Mouse (Mus musculus) kidney, embryonic 16.5 days (tissue): ENCODE data around the gene Bbs2. TPM values are rescaled to one million over a fixed set of nuclear protein-coding genes. Genes with fewer than 3 reads are reported as not detected.

ENCODE experiments used
- ATAC-seq: fragments of 200-750 bp; cut with Nextera tagmentation; 2 replicates; pipeline ENCODE4 v1.8.0; 2017; ENCODE audit warnings: moderate TSS enrichment; ENCODE audit not compliant: low FRiP score, low TSS enrichment
- H3K27ac ChIP-seq: fragments of 300-500 bp; sonication (generic); 2 replicates; pipeline ENCODE4 v1.5.1; 2014; ENCODE audit warnings: low read length
- H3K27me3 ChIP-seq: fragments of 300-500 bp; sonication (generic); 2 replicates; pipeline ENCODE4 v1.6.1; 2014; ENCODE audit warnings: low read length, control low read depth, mixed read lengths; ENCODE audit not compliant: insufficient read depth
- H3K36me3 ChIP-seq: fragments of 300-500 bp; sonication (generic); 2 replicates; pipeline ENCODE4 v1.6.1; 2014; ENCODE audit warnings: low read length, control low read depth, mixed read lengths; ENCODE audit not compliant: insufficient read depth
- H3K4me1 ChIP-seq: fragments of 300-500 bp; sonication (generic); 2 replicates; pipeline ENCODE4 v1.6.1; 2014; ENCODE audit warnings: low read length, control low read depth, mixed read lengths; ENCODE audit not compliant: insufficient read depth
- H3K4me2 ChIP-seq: fragments of 300-500 bp; sonication (generic); replicated peaks from 2 replicates; pipeline ENCODE4 v1.6.1; 2014; ENCODE audit warnings: low read depth, low read length
- H3K4me3 ChIP-seq: fragments of 300-500 bp; sonication (generic); 2 replicates; pipeline ENCODE4 v1.5.1; 2014; ENCODE audit warnings: mild to moderate bottlenecking, low read length
- H3K9ac ChIP-seq: fragments of 300-500 bp; sonication (generic); replicated peaks from 2 replicates; pipeline ENCODE4 v1.6.1; 2014; ENCODE audit warnings: low read length
- H3K9me3 ChIP-seq: fragments of 300-500 bp; sonication (generic); 2 replicates; pipeline ENCODE4 v1.6.1; 2016; ENCODE audit warnings: low read length, control low read depth
- WGBS: fragments of 180-500 bp; shearing (Covaris S2); extraction: QIAGEN DNeasy Blood & Tissue Kit; methylation state at CpG from one replicate; pipeline ENCODE4 v1.1.7; 2014; 5-methylcytosine and 5-hydroxymethylcytosine counted together
- polyA plus RNA-seq: library from polyadenylated mRNA; unstranded; fragments of >200 nt; fragmentation: Nextera tagmentation; extraction: Ambion mirVana; gene quantifications from 2 replicates; pipeline ENCODE4 v1.2.1, GENCODE M21; 2015

Gene Bbs2
- polyA plus RNA-seq, 1 experiment from 2014 or later, result 13.5 TPM

DNA sequence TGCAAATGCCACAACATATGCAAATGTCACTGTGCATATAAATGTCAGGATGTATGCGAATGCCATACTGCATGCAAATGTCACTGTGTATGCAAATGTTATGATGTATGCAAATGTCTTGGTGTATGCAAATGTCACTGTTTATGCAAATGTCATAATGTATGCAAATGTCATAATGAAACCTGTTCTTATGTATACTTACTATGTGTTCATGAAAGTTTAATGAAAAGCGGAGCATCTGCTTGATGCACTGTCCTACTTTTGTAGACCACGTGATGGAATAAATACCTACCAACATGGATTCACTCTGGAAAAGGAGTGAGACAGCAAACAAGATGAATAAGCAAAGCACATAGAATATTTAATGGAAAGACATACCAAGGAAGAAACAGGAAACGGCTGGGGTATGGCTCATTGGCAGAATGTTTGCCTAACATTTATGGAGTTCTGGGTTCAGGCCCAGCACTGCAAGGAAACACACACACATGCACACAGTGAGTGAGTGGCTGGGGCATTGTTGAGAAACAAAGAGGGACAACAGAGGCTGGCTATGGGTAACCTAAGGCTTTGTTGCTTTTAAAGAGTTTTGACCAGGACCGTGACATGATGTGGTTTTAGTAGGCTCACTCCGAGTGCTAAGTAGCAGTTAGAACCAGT lies 30.5 kb upstream of the Bbs2 start:
- H3K9ac ChIP-seq, result no peak overlapping the region
- 89% methylated on average over 6 of the region's 6 CpGs for WGBS
- ATAC-seq, result no peak
- no peaks in the 10 kb centered on the region for H3K4me1 ChIP-seq
- no peak overlapping the region for H3K4me2 ChIP-seq
- no peak overlapping the region for H3K27ac ChIP-seq
- no peaks in the 10 kb centered on the region for H3K27me3 ChIP-seq
- no peaks in the 10 kb centered on the region for H3K9me3 ChIP-seq
- H3K4me3 ChIP-seq, result no peak overlapping the region
- H3K36me3 ChIP-seq, result no peaks in the 10 kb centered on the region

DNA sequence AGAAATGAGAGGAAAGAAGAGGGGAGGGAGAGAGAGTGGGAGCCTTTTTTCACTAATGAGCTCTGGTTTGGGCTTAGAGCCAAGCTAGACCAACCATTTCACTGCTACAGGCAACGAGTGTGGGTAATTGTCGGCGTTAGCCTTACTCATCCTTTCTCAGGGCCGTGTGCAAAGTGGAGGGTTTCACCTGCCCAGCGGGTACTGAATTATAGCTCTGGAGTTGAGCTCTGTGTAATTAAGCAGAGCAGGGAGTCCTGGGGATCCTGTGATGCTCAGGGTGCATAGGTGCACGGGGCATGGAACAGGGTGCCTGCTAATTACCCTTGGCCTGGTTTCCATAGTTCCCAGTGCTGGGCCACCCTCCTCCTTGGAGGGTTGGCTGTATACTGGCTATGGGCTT lies 29.0 kb upstream of the Bbs2 start:
- ATAC-seq, result no peak

DNA sequence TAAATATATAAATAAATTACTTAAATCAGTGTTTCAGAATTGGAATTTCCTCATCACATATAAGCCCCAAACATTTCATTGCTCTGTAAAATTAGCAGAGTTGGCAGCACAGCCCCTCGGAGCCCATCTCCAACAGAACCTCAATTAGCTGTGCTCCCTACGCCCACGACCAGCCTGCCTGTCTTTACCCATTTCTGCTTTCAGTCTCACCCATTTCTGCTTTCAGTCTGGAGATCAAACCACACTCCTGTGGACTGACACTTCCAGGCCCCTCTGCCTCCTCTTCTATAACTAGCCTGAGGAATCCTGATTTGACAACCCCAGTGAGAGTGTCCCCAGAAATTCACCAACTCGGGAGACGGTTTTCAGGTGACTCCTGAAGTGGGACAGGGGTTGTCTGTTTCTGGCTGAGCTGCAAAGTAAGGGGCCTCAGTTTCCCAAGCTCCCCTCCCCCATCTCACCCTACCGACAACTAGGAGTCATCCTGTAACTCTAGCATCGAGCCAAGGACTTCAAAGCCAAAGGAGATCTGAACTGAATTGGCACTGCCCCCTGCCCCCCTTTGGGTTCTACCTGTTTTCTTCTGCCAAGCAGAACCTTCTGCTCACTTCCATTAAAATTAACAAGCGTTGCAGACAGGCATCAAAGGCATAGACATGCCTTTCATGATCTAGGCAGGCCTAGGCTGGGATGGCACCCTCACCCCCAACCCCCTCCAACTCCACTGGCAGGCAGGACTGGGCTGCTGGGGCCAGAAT lies 24.2 kb upstream of the Bbs2 start:
- H3K4me1 ChIP-seq, result peaks cover 8% of the 10 kb centered on the region
- 27% methylated on average over 8 of the region's 8 CpGs for WGBS
- no peak for ATAC-seq
- no peak overlapping the region for H3K27ac ChIP-seq
- no peak overlapping the region for H3K4me3 ChIP-seq
- H3K36me3 ChIP-seq, result no peaks in the 10 kb centered on the region
- no peaks in the 10 kb centered on the region for H3K27me3 ChIP-seq
- H3K9me3 ChIP-seq, result no peaks in the 10 kb centered on the region
- H3K9ac ChIP-seq, result no peak overlapping the region
- H3K4me2 ChIP-seq, result no peak overlapping the region

More for the DNA sequence above, 29.0 kb upstream of the Bbs2 start:
- Histone ChIP-seq H3K36me3 (no peaks in the 10 kb centered on the region), H3K4me1 (peaks cover 8% of the 10 kb centered on the region), H3K9ac (no peak overlapping the region), H3K4me2 (no peak overlapping the region), H3K4me3 (no peak overlapping the region), H3K27ac (no peak overlapping the region), H3K27me3 (no peaks in the 10 kb centered on the region), H3K9me3 (no peaks in the 10 kb centered on the region)
- WGBS, result 72% methylated on average over 6 of the region's 6 CpGs

DNA sequence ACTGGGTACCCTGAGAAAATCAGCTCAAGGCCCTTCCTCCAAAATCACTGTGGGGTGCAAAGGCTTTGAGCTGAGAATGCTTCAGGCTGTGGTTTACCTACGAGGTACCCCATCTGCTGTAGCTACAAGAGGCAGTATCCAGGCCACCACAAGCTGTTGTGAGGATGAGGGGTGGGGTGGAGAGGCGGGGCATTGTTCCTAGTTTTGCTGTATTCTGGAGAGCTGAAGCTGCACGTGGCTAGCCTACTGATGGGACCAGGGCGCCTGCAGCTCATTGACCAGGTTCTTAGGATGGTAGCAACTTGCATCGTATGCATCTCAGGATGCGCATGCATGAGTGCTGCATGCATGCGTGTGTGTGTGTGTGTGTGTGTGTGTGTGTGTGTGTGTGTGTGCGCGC lies 22.9 kb upstream of the Bbs2 start:
- H3K4me2 ChIP-seq, result no peak overlapping the region
- no peaks in the 10 kb centered on the region for H3K9me3 ChIP-seq
- no peaks in the 10 kb centered on the region for H3K27me3 ChIP-seq
- no peaks in the 10 kb centered on the region for H3K36me3 ChIP-seq
- H3K4me3 ChIP-seq, result no peak overlapping the region
- WGBS, result 79% methylated on average over 9 of the region's 9 CpGs
- H3K27ac ChIP-seq, result no peak overlapping the region
- peaks cover 8% of the 10 kb centered on the region for H3K4me1 ChIP-seq
- ATAC-seq, result no peak
- H3K9ac ChIP-seq, result no peak overlapping the region

DNA sequence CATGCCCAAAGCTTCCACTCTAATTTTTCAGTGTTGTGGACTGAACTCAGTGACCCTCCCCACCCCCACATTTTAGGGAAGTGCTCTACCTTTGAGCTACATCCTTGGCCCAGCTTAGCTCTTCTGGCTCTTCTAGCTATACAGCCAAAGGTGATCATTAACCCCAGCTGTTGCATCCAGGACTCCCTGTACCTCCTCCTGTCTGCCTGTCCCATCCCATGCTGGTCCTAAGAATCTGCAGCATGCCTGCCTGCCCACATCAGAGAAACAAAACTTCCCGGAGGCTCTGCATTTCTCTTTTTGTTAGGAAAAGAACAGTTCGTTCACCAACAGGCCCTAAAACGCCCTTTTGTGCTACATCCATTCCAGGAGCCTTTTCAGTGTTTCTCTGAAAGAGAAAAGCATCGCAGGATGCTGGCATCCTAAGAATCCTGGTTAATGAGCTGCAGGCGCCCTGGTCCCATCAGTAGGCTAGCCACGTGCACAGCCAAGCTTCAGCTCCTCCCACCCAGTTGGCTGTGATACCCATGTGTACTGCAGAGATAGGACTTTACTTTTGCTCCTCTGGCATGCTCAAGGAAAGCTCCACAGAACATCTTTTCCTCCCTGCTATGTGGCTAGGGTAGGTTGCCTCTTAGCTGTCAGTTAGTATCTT lies 20.2 kb upstream of the Bbs2 start:
- Histone ChIP-seq H3K36me3 (no peaks in the 10 kb centered on the region), H3K4me3 (no peak overlapping the region), H3K27me3 (no peaks in the 10 kb centered on the region), H3K4me1 (peaks cover 8% of the 10 kb centered on the region), H3K27ac (no peak overlapping the region), H3K9ac (no peak overlapping the region), H3K9me3 (no peaks in the 10 kb centered on the region), H3K4me2 (no peak overlapping the region)
- peak; percentile 80 for ATAC-seq
- WGBS, result 8% methylated on average over 6 of the region's 6 CpGs

DNA sequence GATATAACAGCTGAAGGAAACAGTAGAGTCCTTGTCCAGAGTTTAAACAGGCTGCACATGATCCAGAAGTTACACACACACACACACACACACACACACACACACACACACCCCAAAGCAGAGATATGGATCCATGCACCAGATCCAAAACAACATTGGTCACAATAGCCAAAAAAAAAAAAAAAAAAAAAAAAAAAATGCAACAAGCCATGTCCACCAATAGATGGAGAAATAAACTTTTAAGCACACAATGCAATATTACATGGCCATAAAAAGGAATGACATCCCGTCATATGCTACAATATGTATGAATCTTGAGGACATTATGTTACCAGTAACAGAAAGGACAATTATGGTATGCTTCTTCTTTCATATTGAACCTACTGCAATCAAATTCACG lies 15.2 kb upstream of the Bbs2 start:
- Histone ChIP-seq H3K9me3 (no peaks in the 10 kb centered on the region), H3K4me3 (no peak overlapping the region), H3K4me2 (no peak overlapping the region), H3K4me1 (no peaks in the 10 kb centered on the region), H3K27me3 (no peaks in the 10 kb centered on the region), H3K36me3 (no peaks in the 10 kb centered on the region), H3K27ac (no peak overlapping the region), H3K9ac (no peak overlapping the region)
- ATAC-seq, result no peak
- WGBS, result 81% methylated on average over 2 of the region's 2 CpGs

DNA sequence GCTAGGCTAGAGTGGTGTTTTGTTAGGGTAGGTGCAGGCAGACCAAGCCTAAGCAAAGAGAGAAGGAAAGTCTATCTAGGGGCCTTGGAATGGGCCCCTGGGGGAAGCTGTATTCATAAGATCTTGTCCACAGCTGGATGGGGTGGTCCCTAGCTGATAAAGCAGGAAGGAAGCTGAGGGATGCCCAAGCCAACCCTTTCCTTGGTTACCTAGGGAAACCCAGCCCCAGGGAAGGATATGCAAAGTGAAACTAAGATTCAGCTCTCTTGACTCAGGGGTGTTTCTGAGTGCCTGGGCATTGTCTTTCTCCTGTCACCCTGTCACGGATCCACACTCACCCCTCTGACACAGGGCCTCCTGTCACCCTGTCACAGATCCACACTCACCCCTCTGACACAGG lies 14.7 kb upstream of the Bbs2 start:
- no peaks in the 10 kb centered on the region for H3K27me3 ChIP-seq
- H3K4me2 ChIP-seq, result no peak overlapping the region
- H3K36me3 ChIP-seq, result no peaks in the 10 kb centered on the region
- no peaks in the 10 kb centered on the region for H3K4me1 ChIP-seq
- no peak overlapping the region for H3K9ac ChIP-seq
- no peak for ATAC-seq
- 53% methylated on average over 1 of the region's 1 CpGs for WGBS
- H3K27ac ChIP-seq, result no peak overlapping the region
- no peaks in the 10 kb centered on the region for H3K9me3 ChIP-seq
- H3K4me3 ChIP-seq, result no peak overlapping the region

DNA sequence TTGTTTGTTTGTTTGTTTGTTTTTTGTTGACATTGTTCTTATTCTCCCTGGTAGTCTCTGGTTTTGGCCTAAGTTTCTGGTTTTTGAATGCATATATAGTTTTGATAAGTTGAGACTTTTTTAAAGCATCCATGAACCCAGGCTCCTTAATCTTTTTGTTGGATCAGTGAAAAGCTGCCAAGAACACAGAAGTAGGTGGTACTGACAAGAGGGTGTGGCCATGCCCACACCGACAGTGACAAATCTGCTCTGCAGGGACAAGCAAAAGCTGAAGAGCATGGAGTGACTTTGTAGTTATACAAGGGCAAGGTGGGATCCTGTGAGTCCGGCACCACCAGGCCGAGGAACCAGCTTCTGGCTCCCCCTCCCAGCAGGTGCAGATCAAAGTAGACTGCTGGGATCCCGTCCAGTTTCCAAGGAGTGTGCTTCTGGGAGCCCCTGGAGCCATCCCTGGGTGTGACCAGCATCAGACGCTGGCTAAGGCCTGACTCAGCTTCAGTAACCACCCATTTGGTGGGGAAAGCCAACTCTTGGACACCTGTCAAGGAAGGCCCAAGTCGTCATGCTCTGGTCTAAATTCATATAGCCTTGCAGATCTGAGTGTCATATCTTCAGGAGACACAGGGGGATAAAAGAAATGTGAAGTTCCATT lies 11.9 kb upstream of the Bbs2 start:
- H3K4me3 ChIP-seq, result no peak overlapping the region
- no peaks in the 10 kb centered on the region for H3K27me3 ChIP-seq
- 53% methylated on average over 6 of the region's 6 CpGs for WGBS
- no peak overlapping the region for H3K9ac ChIP-seq
- no peaks in the 10 kb centered on the region for H3K4me1 ChIP-seq
- no peak for ATAC-seq
- no peak overlapping the region for H3K4me2 ChIP-seq
- no peaks in the 10 kb centered on the region for H3K36me3 ChIP-seq
- no peak overlapping the region for H3K27ac ChIP-seq
- no peaks in the 10 kb centered on the region for H3K9me3 ChIP-seq

DNA sequence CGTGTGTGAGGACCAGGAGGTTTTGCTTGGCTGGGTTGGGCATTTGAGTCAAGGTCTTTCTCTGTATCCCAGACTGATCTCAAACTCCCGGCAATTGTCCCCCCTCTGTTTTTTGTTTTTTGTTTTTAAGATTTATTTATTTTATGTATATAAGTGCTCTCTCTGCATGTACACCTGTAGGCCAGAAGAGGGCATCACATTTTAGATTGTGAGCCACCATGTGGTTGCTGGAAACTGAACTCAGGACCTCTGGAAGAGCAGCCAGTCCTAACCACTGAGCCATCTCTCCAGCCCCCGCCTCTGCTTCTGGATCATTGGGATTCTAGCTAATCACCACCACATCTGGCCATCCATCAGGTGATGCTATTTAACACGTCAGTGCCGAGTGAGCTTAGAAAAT lies 11.1 kb upstream of the Bbs2 start:
- Histone ChIP-seq H3K4me1 (no peaks in the 10 kb centered on the region), H3K9me3 (no peaks in the 10 kb centered on the region)

More for the DNA sequence above, 11.1 kb upstream of the Bbs2 start:
- ATAC-seq, result no peak
- H3K4me2 ChIP-seq, result no peak overlapping the region
- WGBS, result 73% methylated on average over 5 of the region's 5 CpGs
- H3K4me3 ChIP-seq, result no peak overlapping the region
- no peak overlapping the region for H3K9ac ChIP-seq
- no peak overlapping the region for H3K27ac ChIP-seq
- H3K36me3 ChIP-seq, result no peaks in the 10 kb centered on the region
- no peaks in the 10 kb centered on the region for H3K27me3 ChIP-seq
